Comparison of ENCODE assay signal across 7 mouse cellular contexts in genomic region chr2:32607262-32607947, GRCm38 (mm10). TPM values are rescaled to one million over a fixed set of nuclear protein-coding genes. Genes with fewer than 3 reads are reported as not detected.
A peak's percentile ranks its signal among the peaks of the same experiment; 100 is the strongest.
DNase-seq lines count a peak whose midpoint lies in the region; ATAC-seq and TF ChIP-seq lines count a peak whose summit lies in the region.

No protein-coding gene starts in this region.

- H3K9me3 ChIP-seq in forebrain, embryonic 16.5 days (ENCODE audit: control insufficient read depth, low read length) = no peaks in the 10 kb centered on the region
- no peaks in the 10 kb centered on the region for H3K9me3 ChIP-seq in lung, postnatal 0 days (ENCODE audit: low read length)

- peak; percentile 89 for DNase-seq in 416B (ENCODE audit: low read depth)
- DNase-seq in CD4-positive, CD25-positive, alpha-beta regulatory T cell, adult 2 months (ENCODE audit: low read depth, low spot score) = peak; percentile 70
- peak; percentile 55 to 63 for DNase-seq in cerebellum, adult 18-20 months
- peak; percentile 80 for DNase-seq in induced T-regulatory cell, adult 2 months (ENCODE audit: low read depth)
- peak; percentile 71 for DNase-seq in lung, postnatal 0 days (ENCODE audit: low spot score)

- peak overlapping the region; percentile 80 for H3K9ac ChIP-seq in forebrain, embryonic 16.5 days (replicated peaks; ENCODE audit: low read depth, low read length)
- H3K9ac ChIP-seq in lung, postnatal 0 days (replicated peaks; ENCODE audit: low read depth) = peak overlapping the region; percentile 27

- WGBS in forebrain, embryonic 16.5 days = 6% methylated on average over 34 of the region's 34 CpGs
- WGBS in lung, postnatal 0 days = 6% methylated on average over 25 of the region's 34 CpGs

- TF ChIP-seq CTCF in lung, postnatal 0 days (IDR thresholded peaks at IDR 0.05) = no peak

- H3K27me3 ChIP-seq in forebrain, embryonic 16.5 days (replicated peaks; ENCODE audit: control insufficient read depth, insufficient read depth, low read length) = 0 out of 2 replicates have a peak, but pooled peaks cover 2% of the 10 kb centered on the region
- H3K27me3 ChIP-seq in lung, postnatal 0 days (replicated peaks; ENCODE audit: insufficient read depth, low read length) = no peaks in the 10 kb centered on the region

- peak overlapping the region; percentile 63 for H3K4me2 ChIP-seq in forebrain, embryonic 16.5 days (ENCODE audit: low read length)
- H3K4me2 ChIP-seq in lung, postnatal 0 days (replicated peaks; ENCODE audit: low read depth, low read length) = peak overlapping the region; percentile 94

- H3K27ac ChIP-seq in forebrain, embryonic 16.5 days (ENCODE audit: low read length) = no peak overlapping the region
- H3K27ac ChIP-seq in lung, postnatal 0 days (ENCODE audit: low read length) = peak overlapping the region; percentile 20; the same call in 1 of the 2 replicates

- no peaks in the 10 kb centered on the region for H3K36me3 ChIP-seq in forebrain, embryonic 16.5 days (ENCODE audit: control insufficient read depth, insufficient read depth)
- H3K36me3 ChIP-seq in lung, postnatal 0 days (ENCODE audit: insufficient read depth, low read length) = no peaks in the 10 kb centered on the region

- TF ChIP-seq EP300 in lung, postnatal 0 days (IDR thresholded peaks at IDR 0.05) = no peak

- ATAC-seq in forebrain, embryonic 16.5 days = peak; percentile 26
- ATAC-seq in lung, postnatal 0 days = peak; percentile 20
- ATAC-seq in neutrophil, adult 5-6 weeks (ENCODE audit: extremely low read depth, insufficient number of reproducible peaks, low FRiP score, poor library complexity, severe bottlenecking) = peak; percentile 23; the same call in 1 of the 2 replicates

- peaks cover 23% of the 10 kb centered on the region for H3K4me1 ChIP-seq in forebrain, embryonic 16.5 days (replicated peaks; ENCODE audit: control insufficient read depth, insufficient read depth, low read length)
- peaks cover 11% of the 10 kb centered on the region; the same call in 1 of the 2 replicates for H3K4me1 ChIP-seq in lung, postnatal 0 days (ENCODE audit: insufficient read depth, low read depth, low read length)

- peak overlapping the region; percentile 60 for H3K4me3 ChIP-seq in forebrain, embryonic 16.5 days (replicated peaks; ENCODE audit: low read length)
- H3K4me3 ChIP-seq in lung, postnatal 0 days (ENCODE audit: low read depth, low read length) = peak overlapping the region; percentile 64

RNA-seq across cellular contexts. Expression of gene St6galnac6, which starts 7.9 kb away (rescaled TPM):
- 18.3 and 21.6 TPM in 2 replicates for polyA plus RNA-seq in forebrain, embryonic 16.5 days (2015; fragmentation: Nextera tagmentation; extraction: Ambion mirVana)
- 13.4 and 14.4 TPM in 2 replicates for polyA plus RNA-seq in lung, postnatal 0 days (2015; fragmentation: Nextera tagmentation; extraction: Ambion mirVana)
- total RNA-seq in neutrophil, adult 5-6 weeks (2017) = 4.7 and 5.4 TPM in 2 replicates

RNA-seq across cellular contexts. Expression of gene Ak1, which starts 14.2 kb away (rescaled TPM):
- polyA plus RNA-seq in forebrain, embryonic 16.5 days (2015; fragmentation: Nextera tagmentation; extraction: Ambion mirVana) = 83.8 and 91.2 TPM in 2 replicates
- 31.7 and 36.3 TPM in 2 replicates for polyA plus RNA-seq in lung, postnatal 0 days (2015; fragmentation: Nextera tagmentation; extraction: Ambion mirVana)
- total RNA-seq in neutrophil, adult 5-6 weeks (2017) = not detected in 2 replicates

RNA-seq across cellular contexts. Expression of gene St6galnac4, which starts 20.5 kb away (rescaled TPM):
- 27.4 and 29.6 TPM in 2 replicates for polyA plus RNA-seq in forebrain, embryonic 16.5 days (2015; fragmentation: Nextera tagmentation; extraction: Ambion mirVana)
- polyA plus RNA-seq in lung, postnatal 0 days (2015; fragmentation: Nextera tagmentation; extraction: Ambion mirVana) = 32.0 and 38.9 TPM in 2 replicates
- 13.6 and 16.9 TPM in 2 replicates for total RNA-seq in neutrophil, adult 5-6 weeks (2017)

RNA-seq across cellular contexts. Expression of gene 9430097D07Rik, which starts 31.9 kb away (rescaled TPM):
- 0.42 and 0.60 TPM in 2 replicates for polyA plus RNA-seq in forebrain, embryonic 16.5 days (2015; fragmentation: Nextera tagmentation; extraction: Ambion mirVana)
- polyA plus RNA-seq in lung, postnatal 0 days (2015; fragmentation: Nextera tagmentation; extraction: Ambion mirVana) = not detected in 2 replicates
- total RNA-seq in neutrophil, adult 5-6 weeks (2017) = not detected in 2 replicates

RNA-seq across cellular contexts. Expression of gene Pip5kl1, which starts 32.8 kb away (rescaled TPM):
- 3.9 and 6.8 TPM in 2 replicates for polyA plus RNA-seq in forebrain, embryonic 16.5 days (2015; fragmentation: Nextera tagmentation; extraction: Ambion mirVana)
- not detected in 2 replicates for polyA plus RNA-seq in lung, postnatal 0 days (2015; fragmentation: Nextera tagmentation; extraction: Ambion mirVana)
- total RNA-seq in neutrophil, adult 5-6 weeks (2017) = 1.3 and 1.4 TPM in 2 replicates
